Mouse (Mus musculus) midbrain, embryonic 11.5 days (tissue): ENCODE measurements around the gene Tipin. TPM values are rescaled to one million over a fixed set of nuclear protein-coding genes. Genes with fewer than 3 reads are reported as not detected.
"Not testable (repeated sequence)": the region's sequence is repeated elsewhere in the genome, so short reads cannot be mapped to it uniquely, and the experiment has no call there.

Source experiments
- ATAC-seq: fragments of 200-750 bp; cut with Nextera tagmentation; 2 replicates; pipeline ENCODE4 v1.8.0; 2017; ENCODE audit warnings: moderate TSS enrichment, moderate library complexity; ENCODE audit not compliant: low FRiP score
- DNase-seq: peaks from one replicate; pipeline ENCODE4 v3.0.0; 2015; ENCODE audit warnings: low spot score; ENCODE audit errors: missing footprints
- H3K27ac ChIP-seq: fragments of 300-500 bp; sonication (generic); 2 replicates; pipeline ENCODE4 v1.5.1; 2014; ENCODE audit warnings: low read depth, low read length
- H3K27me3 ChIP-seq: fragments of 300-500 bp; sonication (generic); 2 replicates; pipeline ENCODE4 v1.6.1; 2014; ENCODE audit warnings: mild to moderate bottlenecking, low read length, moderate library complexity, mixed read lengths; ENCODE audit not compliant: control insufficient read depth, insufficient read depth
- H3K36me3 ChIP-seq: fragments of 300-500 bp; sonication (generic); 2 replicates; pipeline ENCODE4 v1.6.1; 2014; ENCODE audit warnings: mild to moderate bottlenecking, low read length, moderate library complexity, mixed read lengths; ENCODE audit not compliant: control insufficient read depth, insufficient read depth
- H3K4me1 ChIP-seq: fragments of 300-500 bp; sonication (generic); 2 replicates; pipeline ENCODE4 v1.6.1; 2014; ENCODE audit warnings: low read length; ENCODE audit not compliant: control insufficient read depth, insufficient read depth
- H3K4me2 ChIP-seq: fragments of 300-500 bp; sonication (generic); 2 replicates; pipeline ENCODE4 v1.6.1; 2014; ENCODE audit warnings: mild to moderate bottlenecking, moderate library complexity
- H3K4me3 ChIP-seq: fragments of 300-500 bp; sonication (generic); 2 replicates; pipeline ENCODE4 v1.5.1; 2014; ENCODE audit warnings: low read depth, low read length
- H3K9ac ChIP-seq: fragments of 300-500 bp; sonication (generic); 2 replicates; pipeline ENCODE4 v1.6.1; 2014; ENCODE audit warnings: low read length
- H3K9me3 ChIP-seq: fragments of 300-500 bp; sonication (generic); 2 replicates; pipeline ENCODE4 v1.6.1; 2016; ENCODE audit warnings: low read length; ENCODE audit not compliant: control insufficient read depth
- WGBS: fragments of 180-500 bp; shearing (Covaris S2); extraction: QIAGEN DNeasy Blood & Tissue Kit; methylation state at CpG from one replicate; pipeline ENCODE4 v1.1.7; 2014; 5-methylcytosine and 5-hydroxymethylcytosine counted together
- polyA plus RNA-seq: library from polyadenylated mRNA; unstranded; fragments of >200 nt; fragmentation: Nextera tagmentation; extraction: Ambion mirVana; gene quantifications from 2 replicates; pipeline ENCODE4 v1.2.1, GENCODE M21; 2014

Tipin gene
- polyA plus RNA-seq, 1 experiment from 2014 or later: 286 TPM

DNA sequence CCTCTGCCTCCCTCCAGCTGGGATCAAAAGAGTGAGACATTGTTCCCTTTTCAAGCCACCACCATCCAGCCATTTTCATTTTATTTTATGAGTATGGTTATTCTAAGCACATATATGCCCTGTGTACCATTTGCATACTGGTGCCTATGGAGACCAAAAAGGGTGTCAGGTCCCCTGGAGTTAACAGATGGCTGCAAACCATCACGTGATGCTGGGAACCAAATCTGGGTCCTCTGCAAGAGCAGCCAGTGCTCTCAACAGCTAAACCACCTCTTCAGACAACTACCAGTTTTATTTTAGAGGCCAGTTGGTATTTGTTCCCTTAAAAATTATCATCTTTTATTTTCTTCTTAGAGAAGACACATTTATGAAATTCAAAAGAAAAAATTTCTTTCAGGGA lies 16.6 kb upstream of the Tipin start:
- Histone ChIP-seq H3K4me2 (no peak overlapping the region), H3K36me3 (no peaks in the 10 kb centered on the region), H3K4me3 (no peak overlapping the region), H3K27me3 (no peaks in the 10 kb centered on the region), H3K9ac (no peak overlapping the region), H3K9me3 (no peaks in the 10 kb centered on the region), H3K27ac (no peak overlapping the region), H3K4me1 (no peaks in the 10 kb centered on the region)
- no peak for ATAC-seq
- 58% methylated on average over 1 of the region's 1 CpGs for WGBS
- DNase-seq: no peak

- 90% methylated on average over 1 of the region's 1 CpGs for WGBS
Measured at GRCm38 (mm10) chr9:64267231-64267630, 14.2 kb upstream of the Tipin start.

DNA sequence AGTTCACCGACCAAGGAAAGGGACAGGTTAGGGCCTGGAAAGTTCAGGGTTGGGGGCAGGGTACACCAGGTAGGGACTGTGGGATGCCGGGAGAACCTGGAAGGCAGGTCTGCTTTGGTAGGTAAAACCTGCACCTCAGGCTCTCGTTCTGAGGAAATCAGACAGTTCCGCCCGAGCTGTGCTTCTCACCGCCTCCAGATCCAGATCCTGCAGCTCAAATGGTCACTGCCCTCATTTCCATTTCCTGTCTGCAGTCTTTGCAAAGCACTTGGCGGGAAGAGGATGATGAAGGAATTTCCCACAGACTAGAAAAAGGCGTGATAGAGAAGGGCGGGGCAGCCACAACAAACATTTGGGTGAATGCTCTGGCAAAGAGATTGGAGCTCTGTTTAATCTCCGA lies 13.2 kb upstream of the Tipin start:
- no peaks in the 10 kb centered on the region for H3K4me1 ChIP-seq
- 89% methylated on average over 10 of the region's 10 CpGs for WGBS

More at GRCm38 (mm10) chr9:64267231-64267630, 14.2 kb upstream of the Tipin start:
- H3K27me3 ChIP-seq: no peaks in the 10 kb centered on the region
- H3K4me3 ChIP-seq: no peak overlapping the region
- no peak overlapping the region for H3K9ac ChIP-seq
- H3K27ac ChIP-seq: no peak overlapping the region
- DNase-seq: no peak
- ATAC-seq: no peak
- no peak overlapping the region for H3K4me2 ChIP-seq
- no peaks in the 10 kb centered on the region for H3K4me1 ChIP-seq
- no peaks in the 10 kb centered on the region for H3K36me3 ChIP-seq
- no peaks in the 10 kb centered on the region for H3K9me3 ChIP-seq

GRCm38 (mm10) chr9:64268836-64269235 lies 12.5 kb upstream of the Tipin start:
- H3K27me3 ChIP-seq, H3K4me3 ChIP-seq, H3K4me2 ChIP-seq, H3K36me3 ChIP-seq, ATAC-seq, H3K4me1 ChIP-seq, H3K9me3 ChIP-seq, H3K9ac ChIP-seq, DNase-seq, H3K27ac ChIP-seq: not testable (repeated sequence)
- 95% methylated on average over 8 of the region's 8 CpGs for WGBS

More for the DNA sequence above, 13.2 kb upstream of the Tipin start:
- Histone ChIP-seq H3K4me3 (no peak overlapping the region), H3K9ac (no peak overlapping the region), H3K27ac (no peak overlapping the region), H3K36me3 (no peaks in the 10 kb centered on the region), H3K9me3 (no peaks in the 10 kb centered on the region), H3K27me3 (no peaks in the 10 kb centered on the region), H3K4me2 (no peak overlapping the region)
- no peak for ATAC-seq
- DNase-seq: peak; percentile 68

GRCm38 (mm10) chr9:64271249-64271648 lies 10.1 kb upstream of the Tipin start:
- no peak for ATAC-seq
- no peak for DNase-seq

GRCm38 (mm10) chr9:64272611-64273010 lies 8.8 kb upstream of the Tipin start:
- no peaks in the 10 kb centered on the region for H3K36me3 ChIP-seq
- ATAC-seq (no peak), DNase-seq (peak; percentile 69)
- H3K4me2 ChIP-seq: no peak overlapping the region
- H3K4me3 ChIP-seq: no peak overlapping the region
- H3K27ac ChIP-seq: no peak overlapping the region
- H3K4me1 ChIP-seq: no peaks in the 10 kb centered on the region
- H3K9ac ChIP-seq: no peak overlapping the region
- no peaks in the 10 kb centered on the region for H3K27me3 ChIP-seq
- H3K9me3 ChIP-seq: no peaks in the 10 kb centered on the region
- 44% methylated on average over 7 of the region's 7 CpGs for WGBS

More at GRCm38 (mm10) chr9:64271249-64271648, 10.1 kb upstream of the Tipin start:
- Histone ChIP-seq H3K27ac (no peak overlapping the region), H3K36me3 (no peaks in the 10 kb centered on the region), H3K9me3 (no peaks in the 10 kb centered on the region), H3K27me3 (no peaks in the 10 kb centered on the region), H3K4me1 (no peaks in the 10 kb centered on the region), H3K4me3 (no peak overlapping the region), H3K9ac (no peak overlapping the region), H3K4me2 (no peak overlapping the region)
- 74% methylated on average over 3 of the region's 3 CpGs for WGBS

GRCm38 (mm10) chr9:64273757-64274156 lies 7.6 kb upstream of the Tipin start:
- Histone ChIP-seq H3K27me3 (no peaks in the 10 kb centered on the region), H3K4me2 (no peak overlapping the region), H3K4me1 (no peaks in the 10 kb centered on the region), H3K27ac (no peak overlapping the region), H3K9ac (no peak overlapping the region), H3K36me3 (no peaks in the 10 kb centered on the region), H3K9me3 (no peaks in the 10 kb centered on the region), H3K4me3 (no peak overlapping the region)
- ATAC-seq: no peak
- WGBS: 74% methylated on average over 4 of the region's 4 CpGs
- DNase-seq: peak; percentile 17

- peak; percentile 64 for DNase-seq
Measured at GRCm38 (mm10) chr9:64274291-64274690, 7.1 kb upstream of the Tipin start.

GRCm38 (mm10) chr9:64274919-64275318 lies 6.5 kb upstream of the Tipin start:
- Histone ChIP-seq H3K4me3 (no peak overlapping the region), H3K27me3 (no peaks in the 10 kb centered on the region), H3K27ac (no peak overlapping the region), H3K9ac (no peak overlapping the region), H3K4me1 (no peaks in the 10 kb centered on the region), H3K36me3 (no peaks in the 10 kb centered on the region), H3K4me2 (no peak overlapping the region), H3K9me3 (no peaks in the 10 kb centered on the region)
- 67% methylated on average over 1 of the region's 1 CpGs for WGBS
- DNase-seq: peak; percentile 81
- ATAC-seq: no peak

More at GRCm38 (mm10) chr9:64274291-64274690, 7.1 kb upstream of the Tipin start:
- H3K4me3 ChIP-seq: no peak overlapping the region
- H3K9me3 ChIP-seq: no peaks in the 10 kb centered on the region
- H3K27me3 ChIP-seq: no peaks in the 10 kb centered on the region
- no peak overlapping the region for H3K27ac ChIP-seq
- no peak overlapping the region for H3K4me2 ChIP-seq
- WGBS: 83% methylated on average over 4 of the region's 4 CpGs
- H3K36me3 ChIP-seq: no peaks in the 10 kb centered on the region
- no peak for ATAC-seq
- no peaks in the 10 kb centered on the region for H3K4me1 ChIP-seq
- H3K9ac ChIP-seq: no peak overlapping the region
